Mouse (Mus musculus) C2C12 (cell line): Measurements from ENCODE around the gene Zfp503. TPM values are rescaled to one million over a fixed set of nuclear protein-coding genes. Genes with fewer than 3 reads are reported as not detected.

Experiments
- H3K27me3 ChIP-seq: one replicate; pipeline ENCODE4 v1.6.1; 2011; ENCODE audit not compliant: control insufficient read depth, insufficient read depth, insufficient read length
- H3K36me3 ChIP-seq: one replicate; pipeline ENCODE4 v1.6.1; 2011; ENCODE audit not compliant: control insufficient read depth, insufficient read depth
- H3K4me3 ChIP-seq: one replicate; pipeline ENCODE4 v1.5.1; 2011; ENCODE audit warnings: mild to moderate bottlenecking, control low read depth; ENCODE audit not compliant: poor library complexity, insufficient read depth, severe bottlenecking
- H3K79me2 ChIP-seq: one replicate; pipeline ENCODE4 v1.6.1; 2011; ENCODE audit not compliant: control insufficient read depth, insufficient read depth
- H3K79me3 ChIP-seq: one replicate; pipeline ENCODE4 v1.6.1; 2011; ENCODE audit warnings: low read depth, control low read depth
- H3ac ChIP-seq: one replicate; pipeline ENCODE3; 2011; ENCODE audit warnings: low read depth; ENCODE audit not compliant: control insufficient read depth, insufficient read length
- CEBPB ChIP-seq: IDR thresholded peaks from one replicate; pipeline ENCODE4 v1.6.1; 2011; ENCODE audit warnings: low read depth, mild to moderate bottlenecking, control low read depth, moderate library complexity
- CTCF ChIP-seq: IDR thresholded peaks from one replicate; pipeline ENCODE4 v1.5.1; 2011; ENCODE audit not compliant: control insufficient read depth, insufficient read depth, insufficient read length
- FOSL1 ChIP-seq: IDR thresholded peaks from one replicate; pipeline ENCODE4 v1.8.0; 2011; ENCODE audit warnings: mild to moderate bottlenecking, low read length; ENCODE audit not compliant: poor library complexity, insufficient read depth, severe bottlenecking
- MAX ChIP-seq: IDR thresholded peaks from one replicate; pipeline ENCODE4 v1.6.1; 2011; ENCODE audit warnings: mild to moderate bottlenecking, control low read depth
- MYOD1 ChIP-seq: IDR thresholded peaks from one replicate; pipeline ENCODE4 v1.6.1; 2011; ENCODE audit warnings: low read depth; ENCODE audit not compliant: control insufficient read depth, insufficient read length
- MYOG ChIP-seq: IDR thresholded peaks from one replicate; pipeline ENCODE4 v1.6.1; 2011; ENCODE audit not compliant: control insufficient read depth, insufficient read length; ENCODE audit errors: extremely low read depth
- USF1 ChIP-seq: IDR thresholded peaks from one replicate; pipeline ENCODE4 v1.6.1; 2011; ENCODE audit warnings: low read depth, mild to moderate bottlenecking, control low read depth, moderate library complexity
- polyA plus RNA-seq: library from polyadenylated mRNA; unstranded; fragments of >200 nt; fragmentation: generic; extraction: Trizol; gene quantifications from one replicate; pipeline ENCODE4 v1.2.1, GENCODE M21; 2012; ENCODE audit warnings: missing spikeins

Gene Zfp503
- polyA plus RNA-seq, 1 experiment, result 5.3 TPM

DNA sequence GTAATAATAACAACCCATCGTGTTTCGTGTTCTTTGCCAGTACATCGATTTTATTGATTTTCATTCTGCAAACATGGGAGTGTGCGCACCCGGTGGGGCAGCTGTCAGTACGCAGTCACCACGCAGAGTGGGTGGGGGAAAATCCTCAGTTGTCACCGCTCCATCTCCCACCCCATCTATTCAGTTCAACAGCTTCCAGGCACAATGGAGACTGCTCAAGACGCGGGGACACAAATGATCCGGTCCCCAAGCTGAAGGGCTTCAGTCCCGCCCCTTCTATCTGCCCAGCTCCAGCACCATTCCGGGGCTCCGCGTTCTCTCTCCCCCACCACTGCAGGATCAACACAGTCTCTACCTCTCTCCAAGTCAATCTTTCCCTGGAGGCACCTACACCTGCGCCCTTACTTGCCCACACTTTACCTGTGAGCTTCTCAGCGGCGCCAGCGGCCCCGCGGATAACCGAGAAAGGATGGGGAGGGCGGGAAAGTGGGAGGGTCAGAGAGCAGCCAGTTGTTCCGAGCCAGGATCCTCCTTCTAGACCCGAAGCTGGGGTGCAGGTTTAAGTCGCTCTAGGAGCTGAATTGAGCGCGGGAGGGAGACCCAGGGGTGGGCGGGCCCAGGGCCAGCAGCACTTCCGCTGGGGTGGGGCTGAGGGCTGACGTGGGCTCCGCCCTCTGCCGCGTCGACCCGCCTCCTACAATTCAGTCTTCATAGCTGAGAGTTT, 5.8 kb upstream of the Zfp503 start:
- no peaks in the 10 kb centered on the region for H3K36me3 ChIP-seq
- H3ac ChIP-seq, result peak overlapping the region; percentile 19
- TF ChIP-seq MYOD1 (no peak), MAX (no peak), CEBPB (no peak), MYOG (no peak), USF1 (no peak), FOSL1 (no peak), CTCF (no peak)
- H3K79me2 ChIP-seq, result no peaks in the 10 kb centered on the region
- H3K4me3 ChIP-seq, result peak overlapping the region; percentile 14
- H3K27me3 ChIP-seq, result no peaks in the 10 kb centered on the region
- no peaks in the 10 kb centered on the region for H3K79me3 ChIP-seq

DNA sequence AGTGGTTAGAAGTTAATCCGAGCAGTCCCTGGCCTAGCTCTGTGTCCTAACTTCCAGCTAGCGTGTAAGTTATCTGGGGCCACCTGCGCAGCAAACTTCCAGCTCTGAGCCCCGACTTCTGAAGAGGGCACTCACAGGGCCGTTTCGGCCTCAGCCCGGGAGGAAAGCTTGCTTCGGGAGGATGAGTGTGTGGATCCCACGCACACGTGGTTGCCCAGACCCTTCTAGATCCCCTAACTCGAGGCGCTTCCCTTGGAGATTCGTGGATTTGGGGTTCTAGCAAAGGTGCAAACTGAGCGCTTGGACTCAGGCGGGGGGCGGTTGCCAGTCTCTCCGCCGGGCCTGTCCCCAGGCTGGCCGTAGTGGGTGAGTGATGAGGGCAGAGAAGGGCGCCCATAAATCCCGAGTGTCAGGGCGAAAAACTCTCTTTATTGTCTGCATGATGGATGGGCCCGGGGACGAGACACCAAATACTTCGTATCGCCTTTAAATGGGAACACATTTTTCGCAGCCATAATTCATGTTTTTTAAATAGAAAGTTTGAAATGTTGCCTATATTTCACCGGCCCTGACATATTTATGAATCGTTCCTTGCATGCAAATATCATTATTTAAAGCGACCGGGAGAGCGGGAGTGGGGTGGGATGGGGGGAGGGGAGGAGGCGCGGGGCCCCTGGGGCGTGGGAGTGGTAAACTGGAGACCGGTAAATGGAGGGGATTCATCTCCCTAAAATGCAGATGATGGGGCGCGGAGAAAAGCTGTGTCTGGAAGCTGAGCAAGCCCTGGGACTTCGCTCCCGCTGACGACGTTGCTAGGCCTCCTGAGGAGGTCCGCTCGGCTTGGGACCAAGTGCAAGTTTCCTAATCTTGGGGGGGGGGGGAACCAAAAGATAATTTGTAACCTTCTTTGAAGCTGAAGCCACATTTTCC, 4.9 kb upstream of the Zfp503 start:
- no peaks in the 10 kb centered on the region for H3K79me3 ChIP-seq
- H3K79me2 ChIP-seq, result no peaks in the 10 kb centered on the region
- H3K36me3 ChIP-seq, result no peaks in the 10 kb centered on the region
- H3K27me3 ChIP-seq, result no peaks in the 10 kb centered on the region
- H3ac ChIP-seq, result no peak overlapping the region
- H3K4me3 ChIP-seq, result no peak overlapping the region
- no peak for TF ChIP-seq MAX
- TF ChIP-seq MYOG, result no peak
- no peak for TF ChIP-seq FOSL1
- TF ChIP-seq USF1, result no peak
- TF ChIP-seq CTCF, result no peak
- no peak for TF ChIP-seq MYOD1
- TF ChIP-seq CEBPB, result no peak

DNA sequence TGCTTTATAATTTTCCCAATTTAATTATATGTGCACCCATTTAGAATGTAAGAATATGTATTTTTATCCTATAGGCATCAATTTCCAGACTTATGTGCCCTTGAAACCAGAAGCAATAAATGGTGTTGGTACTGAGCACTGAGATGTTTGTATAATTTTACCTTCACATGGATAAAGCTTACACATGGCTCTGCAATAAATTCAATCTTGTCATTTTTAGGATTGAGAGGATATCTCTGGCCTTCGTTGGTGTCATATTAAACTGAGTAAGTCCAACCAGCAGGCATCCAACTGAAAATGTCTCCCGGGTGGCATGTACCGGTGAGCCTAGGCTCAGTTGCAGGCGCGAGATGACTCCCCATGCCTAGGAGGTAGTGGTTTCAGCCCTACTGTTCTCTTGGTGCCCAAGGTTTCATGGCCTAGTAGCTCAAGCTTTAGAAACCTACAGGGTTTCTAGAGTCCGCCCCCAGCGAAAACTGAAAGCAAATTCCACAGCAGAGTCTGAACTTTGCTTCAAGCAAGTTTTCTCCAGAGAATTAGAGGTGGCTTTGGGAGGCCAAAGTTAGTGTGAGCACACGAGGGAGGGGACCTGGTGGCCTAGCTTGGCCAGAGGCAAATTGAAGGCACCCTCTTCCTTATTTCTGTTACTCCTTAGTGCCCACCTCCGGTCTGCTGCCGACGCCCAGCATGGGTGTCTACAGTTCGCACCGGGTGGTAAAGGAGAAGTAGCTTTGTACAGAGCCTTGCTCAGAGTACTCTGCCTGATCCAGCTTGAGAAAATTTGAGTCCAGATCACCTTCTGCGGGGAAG, 4.1 kb upstream of the Zfp503 start:
- H3K79me2 ChIP-seq, result no peaks in the 10 kb centered on the region
- H3K79me3 ChIP-seq, result no peaks in the 10 kb centered on the region
- H3K36me3 ChIP-seq, result no peaks in the 10 kb centered on the region
- no peak for TF ChIP-seq FOSL1
- TF ChIP-seq USF1, result no peak
- TF ChIP-seq MYOG, result no peak
- no peak for TF ChIP-seq CEBPB
- no peaks in the 10 kb centered on the region for H3K27me3 ChIP-seq
- H3K4me3 ChIP-seq, result no peak overlapping the region
- H3ac ChIP-seq, result no peak overlapping the region

DNA sequence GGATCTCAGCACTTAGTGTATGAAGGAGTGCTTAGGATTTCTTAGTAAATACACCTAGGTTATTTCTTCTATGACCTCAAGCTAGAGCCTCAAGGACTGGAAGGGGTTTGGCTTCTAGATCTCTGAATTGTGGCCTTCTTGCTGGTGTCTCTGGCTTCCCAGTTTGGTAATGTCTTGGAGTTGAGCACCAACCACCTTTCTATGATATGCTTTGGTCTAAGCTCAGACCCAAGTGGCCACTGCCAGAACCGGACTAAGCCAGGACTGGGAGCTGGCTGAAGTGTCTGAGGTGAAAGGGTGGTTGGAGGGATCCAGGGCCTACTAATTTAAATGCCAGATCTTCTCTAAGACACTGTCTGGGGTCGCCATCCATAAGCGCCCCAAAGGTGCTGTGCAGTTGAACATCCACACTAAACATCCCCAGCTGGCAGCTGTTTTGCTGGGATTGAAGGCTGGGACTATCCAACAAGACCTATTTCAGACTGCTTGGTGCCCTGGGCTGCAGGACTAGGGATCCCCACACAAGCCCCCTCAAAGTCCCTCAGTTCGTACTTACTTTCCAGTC, 3.0 kb upstream of the Zfp503 start:
- Histone ChIP-seq H3K79me2 (no peaks in the 10 kb centered on the region), H3ac (no peak overlapping the region), H3K27me3 (no peaks in the 10 kb centered on the region), H3K36me3 (no peaks in the 10 kb centered on the region), H3K4me3 (no peak overlapping the region), H3K79me3 (no peaks in the 10 kb centered on the region)
- TF ChIP-seq MYOD1, result no peak
- TF ChIP-seq CEBPB, result no peak
- TF ChIP-seq FOSL1, result no peak
- TF ChIP-seq USF1, result no peak
- TF ChIP-seq CTCF, result no peak
- TF ChIP-seq MAX, result no peak
- TF ChIP-seq MYOG, result no peak

DNA sequence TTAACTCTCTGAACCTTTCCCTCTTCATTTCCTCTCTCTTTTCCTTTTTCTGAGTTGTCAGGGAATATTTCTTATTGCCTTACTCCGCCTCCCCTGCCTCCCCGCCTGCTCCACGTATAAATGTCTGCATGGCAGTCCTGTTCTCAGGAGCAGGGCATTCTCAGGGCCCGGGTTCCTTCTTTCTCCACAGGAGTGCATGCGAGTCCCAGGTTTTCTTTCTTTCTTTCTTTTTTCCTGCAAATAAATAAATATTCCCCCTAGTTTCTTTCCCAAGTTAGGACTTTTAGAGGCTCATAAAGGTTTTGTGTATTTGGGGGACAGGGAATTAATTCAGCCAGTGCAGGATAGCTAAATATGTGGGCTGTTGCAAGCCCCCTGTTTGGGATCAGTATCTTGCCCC, 2.5 kb upstream of the Zfp503 start:
- no peaks in the 10 kb centered on the region for H3K79me3 ChIP-seq
- TF ChIP-seq CTCF, result no peak
- no peak for TF ChIP-seq CEBPB
- TF ChIP-seq MAX, result no peak
- TF ChIP-seq FOSL1, result no peak
- TF ChIP-seq MYOD1, result no peak
- no peak overlapping the region for H3K4me3 ChIP-seq
- H3K79me2 ChIP-seq, result no peaks in the 10 kb centered on the region
- H3K36me3 ChIP-seq, result no peaks in the 10 kb centered on the region
- no peaks in the 10 kb centered on the region for H3K27me3 ChIP-seq
- H3ac ChIP-seq, result no peak overlapping the region
